Mouse (Mus musculus) CH12.LX (cell line): ENCODE results near the gene Rfx4. TPM values are rescaled to one million over a fixed set of nuclear protein-coding genes. Genes with fewer than 3 reads are reported as not detected.

Experiments used
- DNase-seq: peaks from one replicate; pipeline ENCODE4 v3.0.0-alpha.2; 2013; ENCODE audit errors: extremely low read depth
- H3K27ac ChIP-seq: 2 replicates; pipeline ENCODE4 v1.5.1; 2012; ENCODE audit warnings: low read depth, mild to moderate bottlenecking, control low read depth, moderate library complexity; ENCODE audit not compliant: insufficient read depth
- H3K27me3 ChIP-seq: replicated peaks from 2 replicates; pipeline ENCODE3; 2012; ENCODE audit warnings: inconsistent platforms
- H3K36me3 ChIP-seq, 2 experiments: replicated peaks in 1 of 2; 2 replicates each; pipeline versions ENCODE3 to v1.6.1; 2012; ENCODE audit warnings: inconsistent platforms in 1 of 2, low read length in 1 of 2, mild to moderate bottlenecking in 1 of 2, mixed read lengths in 1 of 2, moderate library complexity in 1 of 2; ENCODE audit not compliant: control insufficient read depth in 1 of 2, insufficient read depth in 1 of 2
- H3K4me1 ChIP-seq, 2 experiments: 2 replicates each; pipeline ENCODE4 v1.6.1; 2012; ENCODE audit warnings: inconsistent platforms in 1 of 2, moderate library complexity in 1 of 2; ENCODE audit not compliant: insufficient read depth in 2 of 2, control insufficient read depth in 1 of 2
- H3K4me2 ChIP-seq: 2 replicates; pipeline ENCODE4 v1.6.1; 2012; ENCODE audit warnings: low read depth, mild to moderate bottlenecking, control low read depth; ENCODE audit not compliant: poor library complexity, insufficient read depth, severe bottlenecking
- H3K4me3 ChIP-seq, 3 experiments: fragments of 150-350 bp in 1 of 3; sonication (generic) in 1 of 3; replicated peaks in 1 of 3; 2 replicates each; pipeline versions ENCODE3 to v1.5.1; 2011 to 2012; ENCODE audit warnings: low read depth in 2 of 3, low read length in 2 of 3, mild to moderate bottlenecking in 2 of 3, moderate library complexity in 2 of 3, control low read depth in 1 of 3, improper control_type of control experiment in 1 of 3, inconsistent platforms in 1 of 3, mixed read lengths in 1 of 3; ENCODE audit not compliant: poor library complexity in 1 of 3
- H3K79me2 ChIP-seq: replicated peaks from 2 replicates; pipeline ENCODE4 v1.6.1; 2012; ENCODE audit warnings: mild to moderate bottlenecking, moderate library complexity; ENCODE audit not compliant: control insufficient read depth, poor library complexity, insufficient read depth, severe bottlenecking; ENCODE audit errors: extremely low read depth
- H3K9ac ChIP-seq: 2 replicates; pipeline ENCODE4 v1.6.1; 2012; ENCODE audit warnings: low read depth, mild to moderate bottlenecking, control low read depth, moderate library complexity; ENCODE audit not compliant: insufficient read depth
- H3K9me3 ChIP-seq: replicated peaks from 2 replicates; pipeline ENCODE3; 2012; ENCODE audit warnings: low read length, inconsistent platforms, mixed read lengths
- BHLHE40 ChIP-seq: IDR thresholded peaks from 2 replicates; pipeline ENCODE4 v1.6.1; 2011; ENCODE audit warnings: mild to moderate bottlenecking, low read depth, low read length, improper control_type of control experiment
- CTCF ChIP-seq, 2 experiments: IDR thresholded peaks in 1 of 2; conservative IDR thresholded peaks in 1 of 2; 2 replicates each; pipeline ENCODE4 v1.5.1; 2011 to 2012; ENCODE audit warnings: low read depth in 2 of 2, low read length in 2 of 2, improper control_type of control experiment in 1 of 2, inconsistent platforms in 1 of 2, mild to moderate bottlenecking in 1 of 2, moderate library complexity in 1 of 2
- ETS1 ChIP-seq: conservative IDR thresholded peaks from 2 replicates; pipeline ENCODE4 v1.6.1; 2012; ENCODE audit warnings: low read depth, mild to moderate bottlenecking, inconsistent platforms, low read length, improper control_type of control experiment, moderate library complexity
- HCFC1 ChIP-seq: IDR thresholded peaks from 2 replicates; pipeline ENCODE4 v1.6.1; 2012; ENCODE audit warnings: low read depth, mild to moderate bottlenecking, inconsistent platforms, low read length, improper control_type of control experiment
- IRF4 ChIP-seq: IDR thresholded peaks from 2 replicates; pipeline ENCODE4 v1.6.1; 2014; ENCODE audit warnings: low read depth, mild to moderate bottlenecking, inconsistent platforms, low read length, improper control_type of control experiment
- JUND ChIP-seq: conservative IDR thresholded peaks from 2 replicates; pipeline ENCODE4 v1.6.1; 2011; ENCODE audit warnings: low read depth, low read length, improper control_type of control experiment
- KAT2A ChIP-seq: IDR thresholded peaks from 2 replicates; pipeline ENCODE4 v1.6.1; 2012; ENCODE audit warnings: low read length, improper control_type of control experiment, inconsistent platforms; ENCODE audit not compliant: insufficient replicate concordance
- MAZ ChIP-seq: IDR thresholded peaks from 2 replicates; pipeline ENCODE4 v1.6.1; 2012; ENCODE audit warnings: low read depth, mild to moderate bottlenecking, inconsistent platforms, low read length, improper control_type of control experiment, moderate library complexity
- MEF2A ChIP-seq: IDR thresholded peaks from 2 replicates; pipeline ENCODE4 v1.6.1; 2014; ENCODE audit warnings: low read depth, mild to moderate bottlenecking, inconsistent platforms, low read length, improper control_type of control experiment, borderline replicate concordance
- NELFE ChIP-seq: IDR thresholded peaks from 2 replicates; pipeline ENCODE4 v1.6.1; 2011; ENCODE audit warnings: low read depth, low read length, improper control_type of control experiment
- PAX5 ChIP-seq: IDR thresholded peaks from 2 replicates; pipeline ENCODE4 v1.6.1; 2012; ENCODE audit warnings: low read length, inconsistent platforms, mixed read lengths
- POLR2AphosphoS2 ChIP-seq: IDR thresholded peaks from 2 replicates; pipeline ENCODE4 v1.6.1; 2011; ENCODE audit warnings: low read depth, low read length, improper control_type of control experiment
- TBP ChIP-seq: conservative IDR thresholded peaks from 2 replicates; pipeline ENCODE4 v1.6.1; 2011; ENCODE audit warnings: low read depth, low read length, improper control_type of control experiment
- UBTF ChIP-seq: IDR thresholded peaks from 2 replicates; pipeline ENCODE4 v1.6.1; 2012; ENCODE audit warnings: low read depth, mild to moderate bottlenecking, inconsistent platforms, low read length, improper control_type of control experiment, moderate library complexity
- ZKSCAN1 ChIP-seq: IDR thresholded peaks from 2 replicates; pipeline ENCODE4 v1.6.1; 2012; ENCODE audit warnings: low read depth, inconsistent platforms, low read length, improper control_type of control experiment, borderline replicate concordance
- ZMIZ1 ChIP-seq: IDR thresholded peaks from 2 replicates; pipeline ENCODE4 v1.6.1; 2012; ENCODE audit warnings: low read depth, mild to moderate bottlenecking, inconsistent platforms, low read length, improper control_type of control experiment
- ZNF384 ChIP-seq: IDR thresholded peaks from 2 replicates; pipeline ENCODE4 v1.6.1; 2012; ENCODE audit warnings: low read depth, low read length, improper control_type of control experiment, inconsistent platforms
- dilution Hi-C: fragments of 300-500 bp; cut with MboI; formaldehyde crosslinking; loops from 2 replicates; pipeline ENCODE4 v1.14.3; 2020; ENCODE audit warnings: low sequenced_read_pairs; ENCODE audit not compliant: extremely low pct_unique_long_range_greater_than_20kb, extremely low pct_ligation_motif_present
- in situ Hi-C: fragments of 300-500 bp; cut with MboI; formaldehyde crosslinking; loops from 3 replicates; pipeline ENCODE4 v1.14.3; 2019; ENCODE audit warnings: low sequenced_read_pairs, low pct_ligation_motif_present, low pct_unique_long_range_greater_than_20kb, mixed read lengths
- polyA plus RNA-seq: library from polyadenylated mRNA; unstranded; fragments of >175 nt; gene quantifications from 2 replicates; pipeline ENCODE4 v1.2.1, GENCODE M21; 2012; ENCODE audit warnings: low read depth; ENCODE audit not compliant: insufficient read length
- total RNA-seq, 2 experiments: library from RNA; depleted of rRNA; stranded (reverse); fragments of 300-350 nt in 1 of 2; fragments of >200 nt in 1 of 2; gene quantifications; 2 replicates each; pipeline ENCODE4 v1.2.3; 2012 to 2014

The Rfx4 gene
- total and polyA plus RNA-seq, 3 experiments, result 0.04 TPM; not detected in 2

- Histone ChIP-seq H3K4me2 (no peak overlapping the region), H3K27ac (no peak overlapping the region), H3K4me3 (no peak overlapping the region), H3K9me3 (no peaks in the 10 kb centered on the region), H3K9ac (no peak overlapping the region), H3K27me3 (no peaks in the 10 kb centered on the region), H3K79me2 (no peaks in the 10 kb centered on the region), H3K4me1 (no peaks in the 10 kb centered on the region), H3K36me3 (no peaks in the 10 kb centered on the region)
- DNase-seq, result no peak
- in situ Hi-C loops (no loop called here), dilution Hi-C loops (no loop called here)
- TF ChIP-seq BHLHE40 (no peak), CTCF (conservative IDR thresholded peaks at IDR 0.05 in 1 of 2, IDR thresholded peaks at IDR 0.05 in 1 of 2; ENCODE audit: low read depth in 2 of 2, low read length in 2 of 2) (no peak), POLR2AphosphoS2 (no peak), MAZ (no peak), ETS1 (no peak), HCFC1 (no peak), ZMIZ1 (no peak), IRF4 (no peak), ZNF384 (no peak), ZKSCAN1 (no peak), UBTF (no peak), TBP (no peak), KAT2A (no peak), MEF2A (no peak), JUND (no peak), PAX5 (no peak), NELFE (no peak)
Measured at GRCm38 (mm10) chr10:84758200-84758468, 2.3 kb downstream of the Rfx4 start.

GRCm38 (mm10) chr10:84758483-84759431 lies 2.9 kb downstream of the Rfx4 start:
- Histone ChIP-seq H3K27ac (no peak overlapping the region), H3K9me3 (no peaks in the 10 kb centered on the region), H3K4me3 (no peak overlapping the region), H3K36me3 (no peaks in the 10 kb centered on the region), H3K4me1 (no peaks in the 10 kb centered on the region), H3K9ac (no peak overlapping the region), H3K79me2 (no peaks in the 10 kb centered on the region), H3K4me2 (no peak overlapping the region), H3K27me3 (no peaks in the 10 kb centered on the region)
- DNase-seq, result no peak
- in situ Hi-C loops, result no loop called here
- no peak for TF ChIP-seq HCFC1
- no peak for TF ChIP-seq TBP
- dilution Hi-C loops, result no loop called here
